Mouse (Mus musculus): ENCODE measurements around the gene Plekhj1. TPM values are rescaled to one million over a fixed set of nuclear protein-coding genes. Genes with fewer than 3 reads are reported as not detected.

The Plekhj1 gene
- polyA plus RNA-seq, 1 experiment: 73.5 TPM

DNA sequence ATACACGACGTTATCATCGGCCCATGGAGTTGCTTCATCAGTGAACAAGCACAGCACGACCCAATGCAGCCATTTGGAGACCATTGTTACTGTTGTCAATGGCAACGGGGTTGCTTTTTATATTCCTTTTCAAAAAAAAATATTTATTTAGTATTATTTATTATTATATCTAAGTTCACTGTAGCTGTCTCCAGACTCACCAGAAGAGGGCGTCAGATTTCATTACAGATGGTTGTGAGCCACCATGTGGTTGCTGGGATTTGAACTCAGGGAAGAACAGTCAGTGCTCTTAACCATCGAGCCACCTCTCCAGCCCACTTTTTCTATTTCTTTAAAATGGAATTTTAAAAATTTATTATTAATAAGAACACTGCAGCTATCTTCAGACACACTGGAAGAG, 16.4 kb upstream of the Plekhj1 start:
- Histone ChIP-seq H3K27ac (ENCODE audit: insufficient read depth, low read length) (no peak overlapping the region), H3K27me3 (ENCODE audit: control insufficient read depth, insufficient read depth, low read length, poor library complexity, severe bottlenecking) (no peaks in the 10 kb centered on the region), H3K9ac (ENCODE audit: low read depth, poor library complexity, severe bottlenecking) (no peak overlapping the region), H3K4me3 (ENCODE audit: low read depth, low read length) (no peak overlapping the region), H3K4me1 (ENCODE audit: control insufficient read depth, insufficient read depth, low read length) (no peaks in the 10 kb centered on the region), H3K36me3 (ENCODE audit: control insufficient read depth, insufficient read depth, low read length, poor library complexity, severe bottlenecking) (no peaks in the 10 kb centered on the region), H3K9me3 (replicated peaks; ENCODE audit: control insufficient read depth, insufficient read depth, low read length, poor library complexity, severe bottlenecking) (no peaks in the 10 kb centered on the region)
- TF ChIP-seq CTCF (IDR thresholded peaks at IDR 0.05; ENCODE audit: low read depth, low read length) (no peak), EP300 (IDR thresholded peaks at IDR 0.05; ENCODE audit: insufficient read depth, low read depth, low read length) (no peak), POLR2A (IDR thresholded peaks at IDR 0.05; ENCODE audit: insufficient read depth, low read length) (no peak)

GRCm38 (mm10) chr10:80813366-80813765, 14.9 kb upstream of the Plekhj1 start, which contains the start of gene Jsrp1:
Jsrp1 (minus strand) TSS chr10:80813498.
- H3K9me3 ChIP-seq (replicated peaks; ENCODE audit: control insufficient read depth, insufficient read depth, low read length, poor library complexity, severe bottlenecking): no peaks in the 10 kb centered on the region
- H3K9ac ChIP-seq (ENCODE audit: low read depth, poor library complexity, severe bottlenecking): no peak within 1 kb of the TSS
- no peaks in the 10 kb centered on the region for H3K36me3 ChIP-seq (ENCODE audit: control insufficient read depth, insufficient read depth, low read length, poor library complexity, severe bottlenecking)
- H3K4me1 ChIP-seq (ENCODE audit: control insufficient read depth, insufficient read depth, low read length): peaks cover 3% of the 10 kb centered on the region
- H3K27ac ChIP-seq (ENCODE audit: insufficient read depth, low read length): no peak within 1 kb of the TSS
- no peaks in the 10 kb centered on the region for H3K27me3 ChIP-seq (ENCODE audit: control insufficient read depth, insufficient read depth, low read length, poor library complexity, severe bottlenecking)
- TF ChIP-seq CTCF (IDR thresholded peaks at IDR 0.05; ENCODE audit: low read depth, low read length) (no peak), EP300 (IDR thresholded peaks at IDR 0.05; ENCODE audit: insufficient read depth, low read depth, low read length) (no peak), POLR2A (IDR thresholded peaks at IDR 0.05; ENCODE audit: insufficient read depth, low read length) (no peak)
- H3K4me3 ChIP-seq (ENCODE audit: low read depth, low read length): no peak within 1 kb of the TSS

- Histone ChIP-seq H3K4me3 (ENCODE audit: low read depth, low read length) (no peak overlapping the region), H3K27ac (ENCODE audit: insufficient read depth, low read length) (no peak overlapping the region), H3K9ac (ENCODE audit: low read depth, poor library complexity, severe bottlenecking) (no peak overlapping the region), H3K36me3 (ENCODE audit: control insufficient read depth, insufficient read depth, low read length, poor library complexity, severe bottlenecking) (no peaks in the 10 kb centered on the region), H3K9me3 (replicated peaks; ENCODE audit: control insufficient read depth, insufficient read depth, low read length, poor library complexity, severe bottlenecking) (no peaks in the 10 kb centered on the region), H3K4me1 (ENCODE audit: control insufficient read depth, insufficient read depth, low read length) (peaks cover 3% of the 10 kb centered on the region), H3K27me3 (ENCODE audit: control insufficient read depth, insufficient read depth, low read length, poor library complexity, severe bottlenecking) (no peaks in the 10 kb centered on the region)
- no peak for TF ChIP-seq EP300 (IDR thresholded peaks at IDR 0.05; ENCODE audit: insufficient read depth, low read depth, low read length)
- TF ChIP-seq CTCF (IDR thresholded peaks at IDR 0.05; ENCODE audit: low read depth, low read length): no peak
- TF ChIP-seq POLR2A (IDR thresholded peaks at IDR 0.05; ENCODE audit: insufficient read depth, low read length): no peak
Measured at GRCm38 (mm10) chr10:80812391-80813041, 14.1 kb upstream of the Plekhj1 start.

GRCm38 (mm10) chr10:80810084-80810483, 11.7 kb upstream of the Plekhj1 start:
- TF ChIP-seq EP300 (IDR thresholded peaks at IDR 0.05; ENCODE audit: insufficient read depth, low read depth, low read length) (no peak), POLR2A (IDR thresholded peaks at IDR 0.05; ENCODE audit: insufficient read depth, low read length) (no peak), CTCF (IDR thresholded peaks at IDR 0.05; ENCODE audit: low read depth, low read length) (no peak)
- Histone ChIP-seq H3K27me3 (ENCODE audit: control insufficient read depth, insufficient read depth, low read length, poor library complexity, severe bottlenecking) (no peaks in the 10 kb centered on the region), H3K27ac (ENCODE audit: insufficient read depth, low read length) (no peak overlapping the region), H3K4me3 (ENCODE audit: low read depth, low read length) (peak overlapping the region; percentile 43), H3K9ac (ENCODE audit: low read depth, poor library complexity, severe bottlenecking) (0 out of 2 replicates have a peak overlapping the region, but pooled peaks have one; percentile 1), H3K36me3 (ENCODE audit: control insufficient read depth, insufficient read depth, low read length, poor library complexity, severe bottlenecking) (no peaks in the 10 kb centered on the region), H3K9me3 (replicated peaks; ENCODE audit: control insufficient read depth, insufficient read depth, low read length, poor library complexity, severe bottlenecking) (no peaks in the 10 kb centered on the region), H3K4me1 (ENCODE audit: control insufficient read depth, insufficient read depth, low read length) (peaks cover 3% of the 10 kb centered on the region)

GRCm38 (mm10) chr10:80808985-80809632, 10.7 kb upstream of the Plekhj1 start:
- Histone ChIP-seq H3K9me3 (replicated peaks; ENCODE audit: control insufficient read depth, insufficient read depth, low read length, poor library complexity, severe bottlenecking) (no peaks in the 10 kb centered on the region), H3K9ac (ENCODE audit: low read depth, poor library complexity, severe bottlenecking) (peak overlapping the region; percentile 60), H3K36me3 (ENCODE audit: control insufficient read depth, insufficient read depth, low read length, poor library complexity, severe bottlenecking) (no peaks in the 10 kb centered on the region), H3K27ac (ENCODE audit: insufficient read depth, low read length) (no peak overlapping the region), H3K4me3 (ENCODE audit: low read depth, low read length) (peak overlapping the region; percentile 5), H3K4me1 (ENCODE audit: control insufficient read depth, insufficient read depth, low read length) (peaks cover 3% of the 10 kb centered on the region), H3K27me3 (ENCODE audit: control insufficient read depth, insufficient read depth, low read length, poor library complexity, severe bottlenecking) (no peaks in the 10 kb centered on the region)
- TF ChIP-seq EP300 (IDR thresholded peaks at IDR 0.05; ENCODE audit: insufficient read depth, low read depth, low read length) (no peak), POLR2A (IDR thresholded peaks at IDR 0.05; ENCODE audit: insufficient read depth, low read length) (no peak), CTCF (IDR thresholded peaks at IDR 0.05; ENCODE audit: low read depth, low read length) (no peak)

Data from ES-Bruce4 (cell line).